Mouse (Mus musculus) heart, embryonic 11.5 days (tissue): ENCODE measurements around the gene Tfap2d. TPM values are rescaled to one million over a fixed set of nuclear protein-coding genes. Genes with fewer than 3 reads are reported as not detected.

ENCODE experiments used
- ATAC-seq: fragments of 200-750 bp; cut with Nextera tagmentation; replicated peaks from 2 replicates; pipeline ENCODE4 v1.8.0; 2017; ENCODE audit warnings: moderate library complexity; ENCODE audit not compliant: insufficient number of reproducible peaks, low FRiP score, low TSS enrichment
- H3K27ac ChIP-seq: fragments of 300-500 bp; sonication (generic); 2 replicates; pipeline ENCODE4 v1.5.1; 2014; ENCODE audit warnings: mild to moderate bottlenecking, low read depth, low read length
- H3K27me3 ChIP-seq: fragments of 300-500 bp; sonication (generic); 2 replicates; pipeline ENCODE4 v1.6.1; 2014; ENCODE audit warnings: mild to moderate bottlenecking, low read length, mixed read lengths; ENCODE audit not compliant: control insufficient read depth, insufficient read depth
- H3K36me3 ChIP-seq: fragments of 300-500 bp; sonication (generic); 2 replicates; pipeline ENCODE4 v1.6.1; 2014; ENCODE audit warnings: mild to moderate bottlenecking, low read length, moderate library complexity, mixed read lengths; ENCODE audit not compliant: control insufficient read depth, insufficient read depth
- H3K4me1 ChIP-seq: fragments of 300-500 bp; sonication (generic); 2 replicates; pipeline ENCODE4 v1.6.1; 2014; ENCODE audit warnings: low read length; ENCODE audit not compliant: control insufficient read depth, insufficient read depth
- H3K4me2 ChIP-seq: fragments of 300-500 bp; sonication (generic); 2 replicates; pipeline ENCODE4 v1.6.1; 2014; ENCODE audit warnings: mild to moderate bottlenecking, moderate library complexity
- H3K4me3 ChIP-seq: fragments of 300-500 bp; sonication (generic); 2 replicates; pipeline ENCODE4 v1.5.1; 2014; ENCODE audit warnings: low read depth, low read length
- H3K9ac ChIP-seq: fragments of 300-500 bp; sonication (generic); 2 replicates; pipeline ENCODE4 v1.6.1; 2014; ENCODE audit warnings: mild to moderate bottlenecking, low read depth, low read length, moderate library complexity
- H3K9me3 ChIP-seq: fragments of 300-500 bp; sonication (generic); replicated peaks from 2 replicates; pipeline ENCODE4 v1.6.1; 2016; ENCODE audit warnings: low read length; ENCODE audit not compliant: control insufficient read depth
- WGBS: fragments of 180-500 bp; shearing (Covaris S2); extraction: QIAGEN DNeasy Blood & Tissue Kit; methylation state at CpG from one replicate; pipeline ENCODE4 v1.1.7; 2014; ENCODE audit not compliant: insufficient replicate concordance; 5-methylcytosine and 5-hydroxymethylcytosine counted together
- polyA plus RNA-seq: library from polyadenylated mRNA; unstranded; fragments of >200 nt; fragmentation: Nextera tagmentation; extraction: Ambion mirVana; gene quantifications from 2 replicates; pipeline ENCODE4 v1.2.1, GENCODE M21; 2014

The Tfap2d gene
- polyA plus RNA-seq, 1 experiment from 2014 or later: not detected

GRCm38 (mm10) chr1:19213171-19213570 lies 110.3 kb downstream of the Tfap2d start:
- Histone ChIP-seq H3K9me3 (no peaks in the 10 kb centered on the region), H3K4me2 (no peak overlapping the region), H3K36me3 (no peaks in the 10 kb centered on the region), H3K27me3 (peaks cover 81% of the 10 kb centered on the region), H3K27ac (no peak overlapping the region), H3K9ac (no peak overlapping the region), H3K4me3 (no peak overlapping the region), H3K4me1 (no peaks in the 10 kb centered on the region)
- WGBS: 2% methylated on average over 4 of the region's 4 CpGs
- ATAC-seq: no peak

DNA sequence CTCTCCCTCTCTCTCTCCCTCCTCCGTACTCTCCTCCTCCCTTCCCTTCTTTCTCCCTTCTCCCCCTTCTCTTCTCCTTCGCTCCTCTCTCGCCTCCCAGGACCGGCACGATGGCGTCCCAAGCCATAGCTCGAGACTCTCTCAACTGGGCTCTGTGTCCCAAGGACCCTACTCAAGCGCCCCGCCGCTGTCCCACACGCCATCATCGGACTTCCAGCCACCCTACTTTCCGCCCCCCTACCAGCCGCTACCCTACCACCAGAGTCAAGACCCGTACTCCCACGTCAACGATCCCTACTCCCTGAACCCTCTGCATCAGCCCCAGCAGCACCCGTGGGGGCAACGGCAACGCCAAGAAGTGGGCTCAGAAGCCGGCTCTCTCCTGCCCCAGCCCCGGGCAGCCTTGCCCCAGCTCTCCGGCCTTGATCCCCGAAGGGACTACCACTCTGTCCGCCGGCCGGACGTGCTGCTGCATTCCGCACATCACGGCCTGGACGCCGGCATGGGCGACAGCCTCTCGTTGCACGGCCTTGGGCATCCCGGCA lies 111.1 kb downstream of the Tfap2d start:
- H3K27me3 ChIP-seq: peaks cover 82% of the 10 kb centered on the region
- no peaks in the 10 kb centered on the region for H3K36me3 ChIP-seq
- no peak for ATAC-seq
- 1% methylated on average over 36 of the region's 36 CpGs for WGBS
- no peaks in the 10 kb centered on the region for H3K9me3 ChIP-seq
- H3K4me1 ChIP-seq: no peaks in the 10 kb centered on the region
- H3K4me2 ChIP-seq: no peak overlapping the region; the same call in 1 of the 2 replicates
- peak overlapping the region; percentile 12; the same call in 1 of the 2 replicates for H3K4me3 ChIP-seq
- no peak overlapping the region for H3K9ac ChIP-seq
- H3K27ac ChIP-seq: no peak overlapping the region

Other genes starting within 250 kb of the Tfap2d start
- gene Tfap2b, start 105.9 kb downstream of the Tfap2d start, polyA plus RNA-seq: 0.48 and 1.3 TPM in 2 replicates